Mouse (Mus musculus): ENCODE results near the gene Gm17364.
A peak's percentile ranks its signal among the peaks of the same experiment; 100 is the strongest.
"Not testable (repeated sequence)": the region's sequence is repeated elsewhere in the genome, so short reads cannot be mapped to it uniquely, and the experiment has no call there.

Gene Gm17364

GRCm38 (mm10) chr13:41273927-41274650 lies at the start of gene Gm17364:
Gene Gm17364, minus strand, starts transcription at chr13:41273977.
- DNase-seq (ENCODE audit: low spot score in 2 of 2): no peak

- DNase-seq (ENCODE audit: low spot score in 2 of 2): no peak
These were observed 47.7 kb upstream of the Gm17364 start for GRCm38 (mm10) chr13:41321433-41321832.

GRCm38 (mm10) chr13:41320749-41321148 lies 47.0 kb upstream of the Gm17364 start:
- no peak for DNase-seq (ENCODE audit: low spot score in 2 of 2)

- peak; percentile 54 to 77 for DNase-seq (ENCODE audit: low spot score in 2 of 2)
These were observed 28.9 kb upstream of the Gm17364 start for GRCm38 (mm10) chr13:41302716-41303115.

- no peak for DNase-seq (ENCODE audit: low spot score in 2 of 2)
These were observed 26.3 kb upstream of the Gm17364 start for GRCm38 (mm10) chr13:41300037-41300436.

GRCm38 (mm10) chr13:41298996-41299395 lies 25.2 kb upstream of the Gm17364 start:
- DNase-seq (ENCODE audit: low spot score in 2 of 2): no peak

- DNase-seq (ENCODE audit: low spot score in 2 of 2): no peak
These were observed 24.8 kb upstream of the Gm17364 start for GRCm38 (mm10) chr13:41298533-41298932.

GRCm38 (mm10) chr13:41296396-41296795 lies 22.6 kb upstream of the Gm17364 start:
- peak in 1 of 2 experiments; percentile 8 for DNase-seq (ENCODE audit: low spot score in 2 of 2)

- no peak for DNase-seq (ENCODE audit: low spot score in 2 of 2)
These were observed 22.1 kb upstream of the Gm17364 start for GRCm38 (mm10) chr13:41295886-41296285.

GRCm38 (mm10) chr13:41293595-41293994 lies 19.8 kb upstream of the Gm17364 start:
- DNase-seq (ENCODE audit: low spot score in 2 of 2): no peak

GRCm38 (mm10) chr13:41291466-41291974 lies 17.7 kb upstream of the Gm17364 start:
- no peak for DNase-seq (ENCODE audit: low spot score in 2 of 2)

- no peak for DNase-seq (ENCODE audit: low spot score in 2 of 2)
These were observed 12.5 kb upstream of the Gm17364 start for GRCm38 (mm10) chr13:41286285-41286684.

- no peak for DNase-seq (ENCODE audit: low spot score in 2 of 2)
These were observed 11.7 kb upstream of the Gm17364 start for GRCm38 (mm10) chr13:41285448-41285847.

GRCm38 (mm10) chr13:41283256-41283655 lies 9.5 kb upstream of the Gm17364 start:
- peak; percentile 37 to 74 for DNase-seq (ENCODE audit: low spot score in 2 of 2)

- no peak for DNase-seq (ENCODE audit: low spot score in 2 of 2)
These were observed 6.9 kb upstream of the Gm17364 start for GRCm38 (mm10) chr13:41280696-41281095.

- DNase-seq (ENCODE audit: low spot score in 2 of 2): peak in 1 of 2 experiments; percentile 25
These were observed 5.9 kb downstream of the Gm17364 start for GRCm38 (mm10) chr13:41267827-41268408.

- DNase-seq (ENCODE audit: low spot score in 2 of 2): no peak
These were observed 10.3 kb downstream of the Gm17364 start for GRCm38 (mm10) chr13:41263304-41264006.

GRCm38 (mm10) chr13:41261617-41262016 lies 12.2 kb downstream of the Gm17364 start:
- DNase-seq (ENCODE audit: low spot score in 2 of 2): not testable (repeated sequence)

- no peak for DNase-seq (ENCODE audit: low spot score in 2 of 2)
These were observed 15.9 kb downstream of the Gm17364 start for GRCm38 (mm10) chr13:41257851-41258250.

- DNase-seq (ENCODE audit: low spot score in 2 of 2): no peak
These were observed 16.8 kb downstream of the Gm17364 start for GRCm38 (mm10) chr13:41256962-41257361.

- no peak for DNase-seq (ENCODE audit: low spot score in 2 of 2)
These were observed 17.7 kb downstream of the Gm17364 start for GRCm38 (mm10) chr13:41256126-41256525.

GRCm38 (mm10) chr13:41252736-41253135 lies 21.0 kb downstream of the Gm17364 start:
- no peak for DNase-seq (ENCODE audit: low spot score in 2 of 2)
